Mouse (Mus musculus) lung, postnatal 14 days (tissue): Measurements from ENCODE around the gene Gm17654.
"Not testable (repeated sequence)": the region's sequence is repeated elsewhere in the genome, so short reads cannot be mapped to it uniquely, and the experiment has no call there.

Experiments used
- DNase-seq: peaks from one replicate; pipeline ENCODE4 v3.0.0; 2021

Gm17654 gene

GRCm38 (mm10) chr14:43579046-43579445 lies at the start of gene Gm17654:
Gene Gm17654 (minus strand): TSS chr14:43579146.
- not testable (repeated sequence) for DNase-seq

- not testable (repeated sequence) for DNase-seq
These were observed 29.0 kb upstream of the Gm17654 start, which contains the start of gene Gm10375 for GRCm38 (mm10) chr14:43607913-43608312. Gene Gm10375 (minus strand): TSS chr14:43608013.

GRCm38 (mm10) chr14:43577969-43578368 lies 977 bp downstream of the Gm17654 start:
- DNase-seq = not testable (repeated sequence)

- DNase-seq = not testable (repeated sequence)
These were observed 26.7 kb downstream of the Gm17654 start for GRCm38 (mm10) chr14:43552271-43552670.

GRCm38 (mm10) chr14:43546281-43546680 lies 32.7 kb downstream of the Gm17654 start:
- DNase-seq = not testable (repeated sequence)

GRCm38 (mm10) chr14:43543276-43543675 lies 35.7 kb downstream of the Gm17654 start, which contains the start of gene Gm5799:
Gene Gm5799 (plus strand): TSS chr14:43543576.
- DNase-seq = not testable (repeated sequence)

- DNase-seq = not testable (repeated sequence)
These were observed 40.8 kb downstream of the Gm17654 start for GRCm38 (mm10) chr14:43538144-43538543.

GRCm38 (mm10) chr14:43532387-43532786 lies 46.6 kb downstream of the Gm17654 start:
- not testable (repeated sequence) for DNase-seq

GRCm38 (mm10) chr14:43532011-43532383 lies 46.9 kb downstream of the Gm17654 start:
- not testable (repeated sequence) for DNase-seq

- DNase-seq = not testable (repeated sequence)
These were observed 47.6 kb downstream of the Gm17654 start for GRCm38 (mm10) chr14:43531052-43532010.
